Mouse (Mus musculus): ENCODE results near the gene Vdac1. TPM values are rescaled to one million over a fixed set of nuclear protein-coding genes. Genes with fewer than 3 reads are reported as not detected.

The Vdac1 gene
- 559 and 638 TPM in 2 replicates for polyA plus RNA-seq (2021; fragmentation: Nextera tagmentation)
- long read RNA-seq, experiment 1, transcript Vdac1-202 (9 exons, 2,022 nt), result major isoform, 1,275 of 1,510 reads
- long read RNA-seq, experiment 1, transcript Vdac1-201 (8 exons, 891 nt), result minor isoform, 62 of 1,510 reads
- long read RNA-seq, experiment 1, transcript Vdac1-204 (2 exons, 637 nt), result minor isoform, 8 of 1,510 reads
- long read RNA-seq, experiment 1, partial matches to known transcripts, result 126 of 1,510 reads
- long read RNA-seq, experiment 1, other reads (novel, unspliced or antisense), result 39 of 1,510 reads
- long read RNA-seq, experiment 2, transcript Vdac1-201 (8 exons, 891 nt), result minor isoform, 29 of 808 reads
- long read RNA-seq, experiment 2, transcript Vdac1-202 (9 exons, 2,022 nt), result major isoform, 739 of 808 reads
- long read RNA-seq, experiment 2, partial matches to known transcripts, result 9 of 808 reads
- long read RNA-seq, experiment 2, other reads (novel, unspliced or antisense), result 29 of 808 reads

GRCm38 (mm10) chr11:52360471-52361277, at the start of gene Vdac1:
TSS of gene Vdac1 (plus strand) at chr11:52360860.

DNA sequence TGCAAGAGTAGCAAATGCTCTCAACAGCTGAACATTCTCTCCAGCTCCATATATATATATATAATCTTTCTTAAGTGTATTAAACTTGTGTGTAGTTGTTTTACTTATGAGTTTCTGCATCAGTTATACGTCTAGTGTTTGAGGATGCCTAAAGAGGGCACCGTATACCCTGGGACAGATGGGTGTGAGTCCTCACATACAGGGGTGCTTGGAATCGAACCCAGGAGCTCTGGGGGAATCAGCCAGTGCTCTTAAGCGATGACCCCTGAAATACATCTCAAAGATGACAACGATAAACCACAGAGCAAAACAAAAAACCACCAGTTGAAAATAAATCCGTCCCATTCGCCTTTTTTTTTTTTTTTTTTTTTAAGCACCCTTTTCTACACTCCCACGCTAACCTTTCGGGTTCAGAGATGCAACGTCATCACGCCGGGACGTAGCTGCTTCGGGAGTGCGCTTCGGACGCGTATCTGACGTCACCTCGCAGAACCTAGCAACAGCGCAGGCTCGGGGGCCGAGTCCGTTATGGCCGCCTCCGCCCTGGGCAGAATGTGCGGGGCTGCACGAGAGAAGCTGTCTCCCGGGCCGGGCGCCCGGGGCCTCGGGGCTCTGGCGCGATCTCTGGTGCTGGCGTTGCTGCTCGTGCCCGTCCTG, 35.4 kb downstream of the Vdac1 start, which contains the start of gene 9530068E07Rik:
Gene 9530068E07Rik, plus strand, starts transcription at position 489 of the 657 bp plus-strand sequence.

Other genes with a start within 250 kb of the Vdac1 start
- gene Olfr1373, start 215.3 kb upstream of the Vdac1 start, polyA plus RNA-seq (2021; fragmentation: Nextera tagmentation), result not detected in 2 replicates
- not detected in 2 replicates for gene Olfr1371, start 146.9 kb upstream of the Vdac1 start, polyA plus RNA-seq (2021; fragmentation: Nextera tagmentation)
- 817 and 910 TPM in 2 replicates for gene Skp1a, start 128.9 kb upstream of the Vdac1 start, polyA plus RNA-seq (2021; fragmentation: Nextera tagmentation)
- gene Tcf7, start 77.8 kb upstream of the Vdac1 start, polyA plus RNA-seq (2021; fragmentation: Nextera tagmentation), result 0.20 and 0.43 TPM in 2 replicates
- 87.8 and 92.7 TPM in 2 replicates for gene 9530068E07Rik, start 35.6 kb downstream of the Vdac1 start, polyA plus RNA-seq (2021; fragmentation: Nextera tagmentation)